Mouse (Mus musculus) effector memory CD4-positive, alpha-beta T cell, adult 5 months (primary cell): ENCODE results near the gene Themis. TPM values are rescaled to one million over a fixed set of nuclear protein-coding genes. Genes with fewer than 3 reads are reported as not detected.

Experiments used
- polyA plus RNA-seq: library from polyadenylated mRNA; unstranded; fragments of 100-300 nt; shearing (Covaris generic); gene quantifications from one replicate; pipeline ENCODE4 v1.2.1, GENCODE M21; 2017

The Themis gene
- 299 TPM for polyA plus RNA-seq

GRCm38 (mm10) chr10:28668261-28668660 lies at the start of gene Themis:
Gene Themis, plus strand, starts transcription at chr10:28668360.

